Mouse (Mus musculus) midbrain, postnatal 0 days (tissue): Measurements from ENCODE around the gene Cldn6. TPM values are rescaled to one million over a fixed set of nuclear protein-coding genes. Genes with fewer than 3 reads are reported as not detected.
A peak's percentile ranks its signal among the peaks of the same experiment; 100 is the strongest.

ENCODE experiments used
- ATAC-seq: fragments of 200-750 bp; cut with Nextera tagmentation; 2 replicates; pipeline ENCODE4 v1.8.0; 2017; ENCODE audit warnings: moderate number of reproducible peaks, mild to moderate bottlenecking, moderate TSS enrichment, moderate library complexity; ENCODE audit not compliant: low FRiP score
- DNase-seq: peaks from one replicate; pipeline ENCODE4 v3.0.0-alpha.2; 2015; ENCODE audit warnings: low spot score
- H3K27ac ChIP-seq: fragments of 300-500 bp; sonication (generic); 2 replicates; pipeline ENCODE4 v1.5.1; 2014; ENCODE audit warnings: low read depth, mild to moderate bottlenecking, low read length, mixed read lengths
- H3K27me3 ChIP-seq: fragments of 300-500 bp; sonication (generic); 2 replicates; pipeline ENCODE4 v1.6.1; 2014; ENCODE audit warnings: low read length, control low read depth, mixed read lengths; ENCODE audit not compliant: insufficient read depth
- H3K36me3 ChIP-seq: fragments of 300-500 bp; sonication (generic); 2 replicates; pipeline ENCODE4 v1.6.1; 2014; ENCODE audit warnings: low read length, control low read depth, mixed read lengths; ENCODE audit not compliant: insufficient read depth
- H3K4me1 ChIP-seq: fragments of 300-500 bp; sonication (generic); 2 replicates; pipeline ENCODE4 v1.6.1; 2014; ENCODE audit warnings: mild to moderate bottlenecking, control low read depth, antibody characterized with exemption, low read length, mixed read lengths; ENCODE audit not compliant: insufficient read depth
- H3K4me2 ChIP-seq: fragments of 300-500 bp; sonication (generic); 2 replicates; pipeline ENCODE4 v1.6.1; 2014; ENCODE audit warnings: low read depth, mild to moderate bottlenecking, low read length, mixed read lengths; ENCODE audit not compliant: poor library complexity, severe bottlenecking
- H3K4me3 ChIP-seq: fragments of 300-500 bp; sonication (generic); 2 replicates; pipeline ENCODE4 v1.5.1; 2014; ENCODE audit warnings: low read depth, mild to moderate bottlenecking, low read length, moderate library complexity
- H3K9ac ChIP-seq: fragments of 300-500 bp; sonication (generic); replicated peaks from 2 replicates; pipeline ENCODE4 v1.6.1; 2014; ENCODE audit warnings: mild to moderate bottlenecking, low read length, moderate library complexity, mixed read lengths; ENCODE audit not compliant: poor library complexity, severe bottlenecking
- H3K9me3 ChIP-seq: fragments of 300-500 bp; sonication (generic); 2 replicates; pipeline ENCODE4 v1.6.1; 2016; ENCODE audit warnings: low read length, control low read depth
- CTCF ChIP-seq: IDR thresholded peaks from 2 replicates; pipeline ENCODE4 v1.5.1; 2016; ENCODE audit warnings: antibody characterized with exemption, mild to moderate bottlenecking
- WGBS: fragments of 180-500 bp; shearing (Covaris S2); extraction: QIAGEN DNeasy Blood & Tissue Kit; methylation state at CpG from one replicate; pipeline ENCODE4 v1.1.7; 2014; 5-methylcytosine and 5-hydroxymethylcytosine counted together
- polyA plus RNA-seq: library from polyadenylated mRNA; unstranded; fragments of >200 nt; fragmentation: Nextera tagmentation; extraction: Ambion mirVana; gene quantifications from 2 replicates; pipeline ENCODE4 v1.2.1, GENCODE M21; 2015
- total RNA-seq: library from RNA; depleted of rRNA; stranded (reverse); fragments of >200 nt; gene quantifications from 2 replicates; pipeline ENCODE4 v1.2.3, GENCODE M21; 2014

Cldn6 gene
- total and polyA plus RNA-seq, 2 experiments from 2014 or later, result 0.56 to 0.60 TPM

DNA sequence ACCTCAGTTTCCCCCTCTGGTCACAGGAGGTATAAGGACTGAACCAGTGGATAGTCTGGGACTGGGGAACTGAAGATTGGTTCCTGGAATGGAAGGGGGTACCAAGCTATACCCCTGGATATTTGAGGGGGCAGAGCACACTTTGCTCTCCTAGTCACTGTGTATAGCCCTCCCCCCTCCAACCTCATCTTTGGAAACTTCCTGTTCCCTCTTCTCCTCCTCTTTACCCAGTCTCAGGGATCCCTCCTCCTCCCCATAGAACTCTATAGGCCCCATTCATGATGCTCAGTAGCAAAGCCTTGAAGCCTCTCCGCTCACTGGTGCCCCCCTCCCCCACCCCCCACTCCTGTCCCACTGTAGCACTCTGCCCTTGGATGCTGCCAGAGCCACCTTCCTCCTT, 40.4 kb downstream of the Cldn6 start:
- Histone ChIP-seq H3K4me1 (no peaks in the 10 kb centered on the region), H3K27me3 (no peaks in the 10 kb centered on the region), H3K9ac (no peak overlapping the region), H3K9me3 (no peaks in the 10 kb centered on the region), H3K4me2 (no peak overlapping the region), H3K4me3 (no peak overlapping the region), H3K36me3 (no peaks in the 10 kb centered on the region), H3K27ac (no peak overlapping the region)
- no peak for TF ChIP-seq CTCF
- WGBS, result 42% methylated on average over 1 of the region's 1 CpGs
- DNase-seq (no peak), ATAC-seq (no peak)

DNA sequence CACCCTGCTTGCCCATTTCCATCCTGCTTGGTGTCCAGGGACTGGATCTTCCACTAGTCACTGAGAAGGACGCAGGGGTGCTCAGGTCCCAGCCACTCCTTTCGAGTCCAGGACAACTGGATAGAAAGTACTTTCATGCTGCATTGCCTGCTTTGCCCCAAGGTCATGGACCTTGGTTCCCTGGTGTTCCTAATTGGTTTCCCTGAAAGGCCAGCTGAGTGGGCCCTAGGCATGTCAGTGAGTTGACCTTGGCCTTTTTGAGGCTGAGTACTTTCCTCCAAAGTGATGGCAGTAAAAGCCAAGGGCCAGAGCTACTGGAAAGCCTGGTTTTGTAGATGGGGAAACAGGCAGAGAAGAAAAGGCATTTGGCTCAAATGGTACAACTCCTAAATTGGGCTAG, 42.8 kb downstream of the Cldn6 start:
- DNase-seq (no peak), ATAC-seq (no peak)
- 0 out of 2 replicates have a peak, but pooled peaks cover 5% of the 10 kb centered on the region for H3K4me1 ChIP-seq
- TF ChIP-seq CTCF, result no peak
- WGBS, result 69% methylated on average over 2 of the region's 2 CpGs
- no peaks in the 10 kb centered on the region for H3K9me3 ChIP-seq
- no peaks in the 10 kb centered on the region for H3K27me3 ChIP-seq
- no peak overlapping the region for H3K27ac ChIP-seq
- H3K4me2 ChIP-seq, result no peak overlapping the region
- no peaks in the 10 kb centered on the region for H3K36me3 ChIP-seq
- H3K9ac ChIP-seq, result no peak overlapping the region
- no peak overlapping the region for H3K4me3 ChIP-seq

DNA sequence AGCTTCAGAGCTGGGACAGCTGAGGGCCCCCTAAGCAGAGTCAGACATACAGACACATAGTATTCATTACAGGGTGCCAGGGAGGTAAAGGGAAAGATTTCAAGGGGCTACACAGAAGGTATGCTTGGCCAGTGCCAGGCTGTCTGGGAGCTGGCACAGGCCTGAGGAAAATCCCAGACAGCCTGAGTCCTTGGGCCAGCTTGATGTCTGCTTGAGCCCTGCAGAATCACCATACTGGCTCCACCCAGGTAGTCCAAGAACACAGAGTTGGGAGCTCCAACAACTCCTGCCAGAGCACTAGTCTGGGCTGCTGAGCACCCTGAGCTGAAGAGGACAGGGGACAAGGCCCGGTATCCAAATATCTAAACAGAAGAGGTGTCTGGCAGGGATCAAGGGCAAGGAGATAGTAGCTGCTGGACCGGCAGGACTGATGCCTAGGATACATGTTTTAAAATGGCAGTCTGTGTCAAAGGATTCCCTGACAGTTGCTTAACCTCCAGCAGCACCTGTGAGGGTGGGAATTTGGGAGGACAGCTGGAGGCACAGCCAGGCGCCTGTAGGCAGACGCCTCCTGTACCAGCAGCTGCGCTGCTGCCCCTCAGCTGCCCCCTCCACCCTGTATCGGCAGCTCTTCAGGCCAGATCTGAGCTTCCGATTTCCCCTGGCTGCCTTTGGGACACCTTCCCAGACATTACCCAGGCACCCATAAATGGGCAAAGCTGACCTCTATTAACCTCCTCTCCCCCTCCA, 43.5 kb downstream of the Cldn6 start, which contains the start of gene 1520401A03Rik:
TSS of gene 1520401A03Rik (minus strand) at position 408 of the 750 bp plus-strand sequence.
- Histone ChIP-seq H3K4me3 (no peak within 1 kb of the TSS), H3K27me3 (no peaks in the 10 kb centered on the region), H3K4me2 (no peak within 1 kb of the TSS), H3K4me1 (0 out of 2 replicates have a peak, but pooled peaks cover 5% of the 10 kb centered on the region), H3K9ac (no peak within 1 kb of the TSS), H3K9me3 (no peaks in the 10 kb centered on the region), H3K36me3 (no peaks in the 10 kb centered on the region), H3K27ac (no peak within 1 kb of the TSS)
- DNase-seq, result no peak
- ATAC-seq, result no peak
- WGBS, result 77% methylated on average over 7 of the region's 7 CpGs
- TF ChIP-seq CTCF, result no peak

DNA sequence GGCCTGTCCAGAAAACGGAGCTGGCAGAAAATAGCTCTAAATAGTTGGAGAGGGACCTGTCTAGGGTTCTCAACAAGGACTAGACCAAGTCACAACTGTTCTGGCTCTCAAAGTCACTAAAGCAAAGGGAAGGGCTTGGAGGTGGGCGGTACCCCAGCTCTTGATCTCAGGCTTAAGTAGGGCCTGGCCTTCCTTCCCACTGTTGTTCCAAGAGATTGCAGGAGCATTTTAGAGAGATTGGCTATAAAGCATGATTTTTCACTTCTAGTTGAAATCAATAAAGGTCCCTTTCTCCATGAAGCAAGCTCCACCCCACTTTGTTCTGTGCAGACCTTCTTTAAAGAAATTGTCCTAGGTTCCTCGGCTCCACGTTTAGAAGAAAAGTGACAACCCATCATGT, 46.4 kb downstream of the Cldn6 start:
- no peak for ATAC-seq
- 0 out of 2 replicates have a peak, but pooled peaks cover 5% of the 10 kb centered on the region for H3K4me1 ChIP-seq
- 63% methylated on average over 4 of the region's 4 CpGs for WGBS
- peak overlapping the region; percentile 95 for H3K4me2 ChIP-seq
- no peaks in the 10 kb centered on the region for H3K27me3 ChIP-seq
- no peaks in the 10 kb centered on the region for H3K9me3 ChIP-seq
- peak overlapping the region; percentile 69 for H3K9ac ChIP-seq
- H3K36me3 ChIP-seq, result no peaks in the 10 kb centered on the region
- TF ChIP-seq CTCF, result no peak
- DNase-seq, result no peak
- H3K27ac ChIP-seq, result peak overlapping the region; percentile 72
- H3K4me3 ChIP-seq, result peak overlapping the region; percentile 86; the same call in 1 of the 2 replicates

DNA sequence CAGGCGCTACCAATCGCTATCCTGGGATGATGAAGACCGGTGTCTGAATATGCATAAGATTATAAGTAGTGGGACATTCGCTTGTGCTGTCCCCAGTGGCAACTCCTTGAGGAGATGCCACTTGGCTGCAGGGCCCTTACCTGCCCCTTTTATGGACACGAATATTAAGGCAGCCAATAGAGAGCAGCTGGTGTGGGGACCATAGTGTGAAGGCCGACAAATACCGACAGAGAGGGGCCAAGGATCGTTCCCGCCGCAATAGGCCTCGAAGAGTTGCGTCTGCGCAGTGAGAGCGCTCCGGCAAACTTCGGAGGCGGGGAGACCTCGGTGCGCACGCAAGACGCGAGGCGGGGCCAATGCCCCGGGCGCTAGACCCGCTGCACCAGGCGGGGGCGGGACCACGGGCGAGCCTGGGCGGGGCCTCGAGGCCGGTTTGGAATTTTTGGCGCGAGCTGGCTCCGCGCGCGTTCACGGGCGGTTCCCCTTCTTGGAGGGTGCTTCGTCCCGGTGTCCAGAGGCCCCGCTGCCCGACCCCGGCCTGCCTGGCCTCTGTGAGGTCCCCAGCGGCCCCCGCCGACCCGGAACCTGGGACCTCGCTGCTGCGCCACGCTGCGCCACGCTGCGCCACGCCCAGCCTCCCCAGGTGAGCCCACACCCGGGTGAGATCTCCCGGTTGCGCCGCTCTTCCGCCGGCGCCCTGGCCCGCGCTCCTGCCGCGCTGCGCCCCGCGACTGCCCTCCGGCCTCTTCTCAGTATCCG, 47.1 kb downstream of the Cldn6 start, which contains the start of gene Pkmyt1:
TSS of gene Pkmyt1 (plus strand) at position 338 of the 759 bp plus-strand sequence.
- TF ChIP-seq CTCF, result 0 out of 2 replicates have a peak, but pooled peaks have one; percentile 20
- H3K27ac ChIP-seq, result peak within 1 kb of the TSS; percentile 72
- H3K4me3 ChIP-seq, result peak within 1 kb of the TSS; percentile 86
- peak; percentile 93 for ATAC-seq
- no peaks in the 10 kb centered on the region for H3K9me3 ChIP-seq
- peak; percentile 96 for DNase-seq
- H3K4me2 ChIP-seq, result peak within 1 kb of the TSS; percentile 95
- 1% methylated on average over 61 of the region's 73 CpGs for WGBS
- peak within 1 kb of the TSS; percentile 69 for H3K9ac ChIP-seq
- H3K27me3 ChIP-seq, result no peaks in the 10 kb centered on the region
- no peaks in the 10 kb centered on the region for H3K36me3 ChIP-seq
- 0 out of 2 replicates have a peak, but pooled peaks cover 5% of the 10 kb centered on the region for H3K4me1 ChIP-seq

DNA sequence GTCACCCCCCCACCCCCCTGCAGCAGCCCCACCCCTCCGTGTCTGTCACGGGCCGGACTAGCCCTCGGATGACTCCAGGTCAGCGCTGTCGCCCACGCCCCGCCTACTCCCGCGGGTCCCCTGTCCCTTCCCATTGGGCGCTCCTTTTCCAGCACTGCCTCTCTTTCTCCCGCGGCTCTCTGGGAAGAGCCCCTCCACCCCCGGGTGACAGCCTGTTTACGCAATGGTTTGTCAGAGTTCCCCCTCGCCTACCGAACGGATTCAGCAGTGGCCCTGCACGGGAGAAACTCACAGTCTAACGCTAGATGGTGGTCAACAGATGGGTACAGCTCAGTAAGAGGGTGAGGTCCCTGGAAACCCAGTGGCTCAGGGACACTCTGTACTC, 47.7 kb downstream of the Cldn6 start:
- ATAC-seq (peak; percentile 84), DNase-seq (peak; percentile 87)
- peak; percentile 55 for TF ChIP-seq CTCF
- 1% methylated on average over 20 of the region's 20 CpGs for WGBS
- Histone ChIP-seq H3K27me3 (no peaks in the 10 kb centered on the region), H3K4me2 (peak overlapping the region; percentile 95), H3K27ac (no peak overlapping the region), H3K9me3 (no peaks in the 10 kb centered on the region), H3K9ac (peak overlapping the region; percentile 69; the same call in 1 of the 2 replicates), H3K4me3 (peak overlapping the region; percentile 86), H3K36me3 (no peaks in the 10 kb centered on the region), H3K4me1 (0 out of 2 replicates have a peak, but pooled peaks cover 5% of the 10 kb centered on the region)
